9 mouse cellular contexts compared by ENCODE assay signal in genomic region chr2:131053851-131054645, GRCm38 (mm10). TPM values are rescaled to one million over a fixed set of nuclear protein-coding genes. Genes with fewer than 3 reads are reported as not detected.
DNase-seq lines count a peak whose midpoint lies in the region; ATAC-seq and TF ChIP-seq lines count a peak whose summit lies in the region.
"Had no signal": no experiment of that assay in that cellular context is flagged by ENCODE, and none has a peak within 500 bp of the region (broad histone marks: within the 10 kb centered on the region; RNA-seq: fewer than 3 reads in every experiment).

No protein-coding gene starts in this region.

- TF ChIP-seq CTCF in hindbrain, postnatal 0 days (IDR thresholded peaks at IDR 0.05; ENCODE audit: low read depth), result no peak

- no peak for ATAC-seq in heart, embryonic 14.5 days (ENCODE audit: insufficient number of reproducible peaks, insufficient read depth, low FRiP score, low read depth)
- peak; percentile 11; the same call in 1 of the 2 replicates for ATAC-seq in hindbrain, postnatal 0 days
- no peak for ATAC-seq in neural tube, embryonic 12.5 days (ENCODE audit: low FRiP score, low read depth)

- H3K4me2 ChIP-seq in heart, embryonic 14.5 days (ENCODE audit: low read length), result peak overlapping the region; percentile 65
- peak overlapping the region; percentile 50 for H3K4me2 ChIP-seq in hindbrain, postnatal 0 days (ENCODE audit: low read depth, low read length)
- H3K4me2 ChIP-seq in neural tube, embryonic 12.5 days (replicated peaks), result peak overlapping the region; percentile 52

- no peaks in the 10 kb centered on the region for H3K36me3 ChIP-seq in heart, embryonic 14.5 days (ENCODE audit: control insufficient read depth, insufficient read depth, low read length)
- no peaks in the 10 kb centered on the region for H3K36me3 ChIP-seq in hindbrain, postnatal 0 days (ENCODE audit: insufficient read depth, low read length)
- H3K36me3 ChIP-seq in neural tube, embryonic 12.5 days, result no peaks in the 10 kb centered on the region
- H3K36me3 ChIP-seq: G1E had no signal

- peak overlapping the region; percentile 40; the same call in 1 of the 2 replicates for H3K9ac ChIP-seq in heart, embryonic 14.5 days (ENCODE audit: low read length)
- 0 out of 2 replicates have a peak overlapping the region, but pooled peaks have one; percentile 19 for H3K9ac ChIP-seq in hindbrain, postnatal 0 days (replicated peaks; ENCODE audit: low read length)
- 0 out of 2 replicates have a peak overlapping the region, but pooled peaks have one; percentile 29 for H3K9ac ChIP-seq in neural tube, embryonic 12.5 days

- no peaks in the 10 kb centered on the region for H3K9me3 ChIP-seq in heart, embryonic 14.5 days (ENCODE audit: control insufficient read depth, low read length)
- H3K9me3 ChIP-seq in hindbrain, postnatal 0 days (ENCODE audit: low read length), result no peaks in the 10 kb centered on the region
- H3K9me3 ChIP-seq in neural tube, embryonic 12.5 days, result no peaks in the 10 kb centered on the region
- H3K9me3 ChIP-seq: G1E had no signal

- no peak overlapping the region for H3K27ac ChIP-seq in heart, embryonic 14.5 days (replicated peaks in 1 of 2; ENCODE audit: control insufficient read depth in 1 of 2, insufficient read depth in 1 of 2, low read depth in 2 of 2, low read length in 2 of 2)
- H3K27ac ChIP-seq in hindbrain, postnatal 0 days, result no peak overlapping the region
- H3K27ac ChIP-seq in neural tube, embryonic 12.5 days, result no peak overlapping the region

- intact Hi-C loops in left cerebral cortex, postnatal 4 days (cut with DNase I), result no loop called here

- peak overlapping the region; percentile 21 to 31 for H3K4me3 ChIP-seq in heart, embryonic 14.5 days (ENCODE audit: control insufficient read depth in 1 of 2, insufficient read depth in 1 of 2, low read depth in 1 of 2, low read length in 2 of 2)
- peak overlapping the region; percentile 26 for H3K4me3 ChIP-seq in hindbrain, postnatal 0 days (ENCODE audit: low read length)
- peak overlapping the region; percentile 20 for H3K4me3 ChIP-seq in neural tube, embryonic 12.5 days

- DNase-seq in heart, adult 8-10 months (ENCODE audit: low spot score), result no peak
- DNase-seq in embryo, embryonic 11 days, result peak; percentile 63
- peak; percentile 30 for DNase-seq in hindbrain, postnatal 0 days (ENCODE audit: low spot score)
- DNase-seq in urinary bladder, postnatal 10 days (ENCODE audit: low spot score), result no peak
- no peak for DNase-seq in urinary bladder, adult 18-20 months (ENCODE audit: low spot score in 2 of 2)
- DNase-seq in left cerebral cortex, postnatal 4 days, result no peak

- H3K27me3 ChIP-seq in heart, embryonic 14.5 days (ENCODE audit: control insufficient read depth, insufficient read depth, low read length), result peaks cover 45% of the 10 kb centered on the region
- H3K27me3 ChIP-seq in hindbrain, postnatal 0 days (ENCODE audit: insufficient read depth, low read length), result peaks cover 37% of the 10 kb centered on the region
- H3K27me3 ChIP-seq in neural tube, embryonic 12.5 days (replicated peaks), result peaks cover 54% of the 10 kb centered on the region

- H3K4me1 ChIP-seq in heart, embryonic 14.5 days (ENCODE audit: control insufficient read depth in 2 of 2, insufficient read depth in 2 of 2, low read length in 2 of 2), result peaks cover 9 to 33% of the 10 kb centered on the region in 2 experiments
- H3K4me1 ChIP-seq in hindbrain, postnatal 0 days (ENCODE audit: insufficient read depth, low read length), result peaks cover 8% of the 10 kb centered on the region
- peaks cover 29% of the 10 kb centered on the region for H3K4me1 ChIP-seq in neural tube, embryonic 12.5 days

- 5% methylated on average over 45 of the region's 45 CpGs for WGBS in heart, embryonic 14.5 days
- 4% methylated on average over 45 of the region's 45 CpGs for WGBS in hindbrain, postnatal 0 days
- under 1% methylated on average over 45 of the region's 45 CpGs for WGBS in neural tube, embryonic 12.5 days

RNA-seq across cellular contexts. Expression of gene Adam33, which starts 9.6 kb away (rescaled TPM):
- polyA plus RNA-seq in heart, embryonic 14.5 days (2014; fragmentation: Nextera tagmentation; extraction: Ambion mirVana), result 8.2 and 10.3 TPM in 2 replicates
- 1 to 10 TPM; 1.1 to 1.9 (median 1.7) TPM for total RNA-seq in heart, adult 8-10 months (2022)
- total RNA-seq in hindbrain, postnatal 0 days (2014; rRNA removed), result 0.72 and 1.9 TPM in 2 replicates
- polyA plus RNA-seq in hindbrain, postnatal 0 days (2015; fragmentation: Nextera tagmentation; extraction: Ambion mirVana), result 1.5 and 1.8 TPM in 2 replicates
- 0.98 and 1.2 TPM in 2 replicates for polyA plus RNA-seq in neural tube, embryonic 12.5 days (2016; fragmentation: Nextera tagmentation; extraction: Ambion mirVana)
- 1 to 10 TPM; 1.0 to 1.4 TPM for total RNA-seq in left cerebral cortex, postnatal 4 days (2021)
- polyA plus RNA-seq: G1E had no signal

RNA-seq across cellular contexts. Expression of gene Gfra4, which starts 11.2 kb away (rescaled TPM):
- polyA plus RNA-seq in heart, embryonic 14.5 days (2014; fragmentation: Nextera tagmentation; extraction: Ambion mirVana), result 2.7 and 3.2 TPM in 2 replicates
- total RNA-seq in heart, adult 8-10 months (2022), result 10 to 100 TPM in 1 of 4 experiments, 1 to 10 TPM in 3; 7.4 to 13.3 (median 9.0) TPM
- total RNA-seq in hindbrain, postnatal 0 days (2014; rRNA removed), result 72.6 and 83.3 TPM in 2 replicates
- 52.0 and 57.1 TPM in 2 replicates for polyA plus RNA-seq in hindbrain, postnatal 0 days (2015; fragmentation: Nextera tagmentation; extraction: Ambion mirVana)
- polyA plus RNA-seq in neural tube, embryonic 12.5 days (2016; fragmentation: Nextera tagmentation; extraction: Ambion mirVana), result 9.6 and 11.9 TPM in 2 replicates
- total RNA-seq in left cerebral cortex, postnatal 4 days (2021), result 10 to 100 TPM; 23.5 to 23.6 TPM
- total RNA-seq: G1E had no signal
- polyA plus RNA-seq: G1E had no signal

RNA-seq across cellular contexts. Expression of gene Siglec1, which starts 32.5 kb away (rescaled TPM):
- 0.54 and 0.63 TPM in 2 replicates for polyA plus RNA-seq in heart, embryonic 14.5 days (2014; fragmentation: Nextera tagmentation; extraction: Ambion mirVana)
- total RNA-seq in heart, adult 8-10 months (2022), result 1 to 10 TPM in 3 of 4 experiments, under 1 TPM in 1; 0.98 to 2.4 (median 1.5) TPM
- total RNA-seq in hindbrain, postnatal 0 days (2014; rRNA removed), result 0.75 and 0.99 TPM in 2 replicates
- 0.19 and 0.28 TPM in 2 replicates for polyA plus RNA-seq in hindbrain, postnatal 0 days (2015; fragmentation: Nextera tagmentation; extraction: Ambion mirVana)
- polyA plus RNA-seq in neural tube, embryonic 12.5 days (2016; fragmentation: Nextera tagmentation; extraction: Ambion mirVana), result 0.11 and 0.13 TPM in 2 replicates
- under 1 TPM; 0.56 to 0.85 TPM for total RNA-seq in left cerebral cortex, postnatal 4 days (2021)
- polyA plus RNA-seq: G1E had no signal

Comparison
In these comparisons a context has a peak if more than half of its experiments do, and no peak if none do; other contexts are left out.
1. DNase-seq: peak in embryo, embryonic 11 days (single experiment) and hindbrain, postnatal 0 days (single experiment); none in heart, adult 8-10 months (single experiment), urinary bladder, postnatal 10 days (single experiment), urinary bladder, adult 18-20 months (0 of 2) and left cerebral cortex, postnatal 4 days (single experiment).
2. Peak in every context shown above with its lines, with median percentiles within 50 percentile points of each other: H3K4me2 ChIP-seq, H3K4me3 ChIP-seq and H3K9ac ChIP-seq.